Mouse (Mus musculus) lung, adult 2 months (tissue): ENCODE measurements around the gene Gm20388. TPM values are rescaled to one million over a fixed set of nuclear protein-coding genes. Genes with fewer than 3 reads are reported as not detected.

Source experiments
- DNase-seq: peaks from one replicate; pipeline ENCODE4 v3.0.0; 2022
- H3K4me1 ChIP-seq: fragments of 200-500 bp; 2 replicates; pipeline ENCODE4 v1.6.1; 2011; ENCODE audit warnings: low read length; ENCODE audit not compliant: control insufficient read depth, insufficient read depth
- H3K4me3 ChIP-seq: fragments of 200-500 bp; replicated peaks from 2 replicates; pipeline ENCODE3; 2011; ENCODE audit warnings: low read depth, mild to moderate bottlenecking, control low read depth, low read length; ENCODE audit errors: extremely low read depth
- CTCF ChIP-seq: fragments of 200-500 bp; IDR thresholded peaks from 2 replicates; pipeline ENCODE4 v1.5.1; 2011; ENCODE audit warnings: mild to moderate bottlenecking, low read length, control low read depth; ENCODE audit not compliant: insufficient read depth
- POLR2A ChIP-seq: fragments of 200-500 bp; IDR thresholded peaks from 2 replicates; pipeline ENCODE4 v1.6.1; 2011; ENCODE audit warnings: low read depth, mild to moderate bottlenecking, control low read depth, low read length, borderline replicate concordance; ENCODE audit errors: extremely low read depth
- WGBS: fragments of 180-500 bp; shearing (Covaris S2); methylation state at CpG from one replicate; pipeline ENCODE4 v1.1.7; 2018; 5-methylcytosine and 5-hydroxymethylcytosine counted together
- polyA plus RNA-seq: library from polyadenylated mRNA; depleted of rRNA; stranded (reverse); fragments of >200 nt; gene quantifications from 2 replicates; pipeline ENCODE4 v1.2.3, GENCODE M21; 2012

Gm20388 gene
- polyA plus RNA-seq, 1 experiment, result 67.8 TPM

GRCm38 (mm10) chr8:124263058-124263457 lies 4352.4 kb downstream of the Gm20388 start:
- Histone ChIP-seq H3K4me1 (peaks cover 26% of the 10 kb centered on the region), H3K4me3 (no peak overlapping the region)
- TF ChIP-seq CTCF (no peak), POLR2A (no peak)
- WGBS, result 58% methylated on average over 9 of the region's 9 CpGs
- DNase-seq, result no peak

- 33% methylated on average over 8 of the region's 8 CpGs for WGBS
- no peak for DNase-seq
- H3K4me1 ChIP-seq, result peaks cover 26% of the 10 kb centered on the region
- H3K4me3 ChIP-seq, result no peak overlapping the region
- TF ChIP-seq POLR2A (no peak), CTCF (no peak)
Measured at GRCm38 (mm10) chr8:124264032-124264431, 4353.4 kb downstream of the Gm20388 start.

GRCm38 (mm10) chr8:124264671-124265070 lies 4354.0 kb downstream of the Gm20388 start:
- Histone ChIP-seq H3K4me3 (no peak overlapping the region), H3K4me1 (peaks cover 26% of the 10 kb centered on the region)
- no peak for DNase-seq
- no peak for TF ChIP-seq CTCF
- TF ChIP-seq POLR2A, result no peak
- 75% methylated on average over 12 of the region's 12 CpGs for WGBS

GRCm38 (mm10) chr8:124265130-124265529 lies 4354.5 kb downstream of the Gm20388 start:
- no peak for DNase-seq
- 89% methylated on average over 2 of the region's 2 CpGs for WGBS
- Histone ChIP-seq H3K4me1 (peaks cover 26% of the 10 kb centered on the region), H3K4me3 (no peak overlapping the region)
- TF ChIP-seq CTCF, result no peak
- no peak for TF ChIP-seq POLR2A

- TF ChIP-seq CTCF (no peak), POLR2A (no peak)
- 47% methylated on average over 8 of the region's 8 CpGs for WGBS
- Histone ChIP-seq H3K4me1 (peaks cover 23% of the 10 kb centered on the region), H3K4me3 (no peak overlapping the region)
- no peak for DNase-seq
Measured at GRCm38 (mm10) chr8:124265798-124266197, 4355.2 kb downstream of the Gm20388 start.

- 79% methylated on average over 4 of the region's 4 CpGs for WGBS
- Histone ChIP-seq H3K4me3 (no peak overlapping the region), H3K4me1 (peaks cover 25% of the 10 kb centered on the region)
- no peak for TF ChIP-seq CTCF
- no peak for TF ChIP-seq POLR2A
- DNase-seq, result no peak
Measured at GRCm38 (mm10) chr8:124267206-124267605, 4356.6 kb downstream of the Gm20388 start.

GRCm38 (mm10) chr8:124270504-124270903 lies 4359.9 kb downstream of the Gm20388 start:
- Histone ChIP-seq H3K4me1 (peaks cover 13% of the 10 kb centered on the region), H3K4me3 (no peak overlapping the region)
- no peak for DNase-seq
- TF ChIP-seq CTCF (no peak), POLR2A (no peak)
- 65% methylated on average over 6 of the region's 6 CpGs for WGBS

- 63% methylated on average over 11 of the region's 11 CpGs for WGBS
- DNase-seq, result no peak
- TF ChIP-seq CTCF (no peak), POLR2A (no peak)
- H3K4me1 ChIP-seq, result peaks cover 10% of the 10 kb centered on the region
- H3K4me3 ChIP-seq, result no peak overlapping the region
Measured at GRCm38 (mm10) chr8:124270904-124271303, 4360.3 kb downstream of the Gm20388 start.

- no peak overlapping the region for H3K4me3 ChIP-seq
- DNase-seq, result no peak
- TF ChIP-seq CTCF (no peak), POLR2A (no peak)
- H3K4me1 ChIP-seq, result peaks cover 10% of the 10 kb centered on the region
- 65% methylated on average over 12 of the region's 12 CpGs for WGBS
Measured at GRCm38 (mm10) chr8:124271518-124271917, 4360.9 kb downstream of the Gm20388 start.

- TF ChIP-seq POLR2A (no peak), CTCF (no peak)
- 49% methylated on average over 3 of the region's 3 CpGs for WGBS
- H3K4me1 ChIP-seq, result peaks cover 10% of the 10 kb centered on the region
- H3K4me3 ChIP-seq, result no peak overlapping the region
- no peak for DNase-seq
Measured at GRCm38 (mm10) chr8:124272792-124273191, 4362.2 kb downstream of the Gm20388 start.
